Mouse (Mus musculus) lung, adult 2 months (tissue): ENCODE data around the gene Ostf1. TPM values are rescaled to one million over a fixed set of nuclear protein-coding genes. Genes with fewer than 3 reads are reported as not detected.

Experiments
- DNase-seq: peaks from one replicate; pipeline ENCODE4 v3.0.0; 2022
- H3K4me1 ChIP-seq: fragments of 200-500 bp; 2 replicates; pipeline ENCODE4 v1.6.1; 2011; ENCODE audit warnings: low read length; ENCODE audit not compliant: control insufficient read depth, insufficient read depth
- H3K4me3 ChIP-seq: fragments of 200-500 bp; replicated peaks from 2 replicates; pipeline ENCODE3; 2011; ENCODE audit warnings: low read depth, mild to moderate bottlenecking, control low read depth, low read length; ENCODE audit errors: extremely low read depth
- CTCF ChIP-seq: fragments of 200-500 bp; IDR thresholded peaks from 2 replicates; pipeline ENCODE4 v1.5.1; 2011; ENCODE audit warnings: mild to moderate bottlenecking, low read length, control low read depth; ENCODE audit not compliant: insufficient read depth
- POLR2A ChIP-seq: fragments of 200-500 bp; IDR thresholded peaks from 2 replicates; pipeline ENCODE4 v1.6.1; 2011; ENCODE audit warnings: low read depth, mild to moderate bottlenecking, control low read depth, low read length, borderline replicate concordance; ENCODE audit errors: extremely low read depth
- WGBS: fragments of 180-500 bp; shearing (Covaris S2); methylation state at CpG from one replicate; pipeline ENCODE4 v1.1.7; 2018; 5-methylcytosine and 5-hydroxymethylcytosine counted together
- polyA plus RNA-seq: library from polyadenylated mRNA; depleted of rRNA; stranded (reverse); fragments of >200 nt; gene quantifications from 2 replicates; pipeline ENCODE4 v1.2.3, GENCODE M21; 2012

Gene Ostf1
- polyA plus RNA-seq, 1 experiment = 79.7 TPM

DNA sequence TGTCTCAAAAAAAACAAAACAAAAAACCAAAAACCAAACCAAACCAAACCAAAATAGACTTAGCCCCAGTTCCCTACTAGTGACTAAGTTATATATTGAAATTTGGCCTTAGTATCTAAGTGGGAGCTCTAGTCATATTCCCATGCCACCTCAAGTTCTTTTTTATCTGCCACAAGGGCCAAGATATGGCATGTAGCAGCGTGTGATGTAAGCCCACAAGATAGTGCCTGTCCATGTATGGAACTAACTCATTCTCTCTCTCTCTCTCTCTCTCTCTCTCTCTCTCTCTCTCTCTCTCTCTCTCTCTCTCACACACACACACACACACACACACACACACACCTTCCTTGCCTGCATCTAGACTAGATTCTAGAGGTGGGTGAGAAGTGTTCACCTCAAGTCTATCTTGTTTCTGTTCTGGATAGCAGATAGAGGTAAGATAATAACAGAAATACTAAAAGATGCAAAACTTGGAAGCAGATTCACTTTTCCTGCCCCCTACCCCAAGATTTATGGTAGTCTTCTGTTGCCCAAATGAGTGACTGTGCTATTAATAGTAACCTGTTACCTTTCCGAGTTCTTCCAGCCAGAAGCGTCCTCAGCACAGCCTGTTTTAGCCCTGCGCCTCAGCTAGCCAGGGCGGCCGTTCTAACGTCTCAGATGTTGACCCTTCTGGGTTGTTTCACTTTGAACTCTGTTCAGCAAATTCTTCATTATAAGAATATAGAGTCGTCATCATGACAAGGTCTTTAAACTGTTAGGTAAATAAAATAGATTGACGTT, 16.3 kb upstream of the Ostf1 start:
- no peak for TF ChIP-seq CTCF
- no peak for TF ChIP-seq POLR2A
- 72% methylated on average over 9 of the region's 9 CpGs for whole genome bisulfite sequencing
- Histone ChIP-seq H3K4me3 (no peak overlapping the region), H3K4me1 (no peaks in the 10 kb centered on the region)
- no peak for DNase-seq

DNA sequence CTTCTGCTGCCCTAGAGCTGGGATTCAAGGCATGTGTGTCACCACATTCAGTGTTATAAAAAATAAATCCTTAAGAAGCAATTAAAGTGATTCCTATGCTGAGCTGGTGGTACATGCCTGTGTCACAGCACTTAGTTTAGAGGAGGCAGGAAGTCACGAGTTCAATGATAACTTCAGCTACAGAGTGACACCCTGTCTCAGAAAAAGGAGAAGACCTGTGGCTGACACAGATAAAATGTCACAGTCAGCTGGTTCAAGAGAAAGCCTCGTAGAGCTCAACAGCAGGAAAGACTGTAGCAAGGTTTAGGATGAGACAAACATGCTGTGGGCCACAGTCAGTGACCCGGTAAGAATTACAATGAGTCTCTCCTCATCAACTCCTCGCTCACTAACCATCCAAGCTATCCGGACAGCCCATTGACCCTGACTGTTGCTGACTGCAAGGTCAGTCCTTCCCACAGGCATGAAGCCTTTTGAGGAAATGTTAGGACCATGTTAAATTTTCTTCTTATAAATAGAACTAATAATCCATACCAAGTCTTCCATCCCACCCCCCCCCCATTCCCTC, 15.3 kb upstream of the Ostf1 start:
- Histone ChIP-seq H3K4me1 (no peaks in the 10 kb centered on the region), H3K4me3 (no peak overlapping the region)
- no peak for TF ChIP-seq CTCF
- no peak for TF ChIP-seq POLR2A
- no peak for DNase-seq
- 74% methylated on average over 5 of the region's 5 CpGs for WGBS

- DNase-seq = no peak
- 61% methylated on average over 3 of the region's 3 CpGs for WGBS
Observed at GRCm38 (mm10) chr19:18646397-18646796, 14.8 kb upstream of the Ostf1 start.

DNA sequence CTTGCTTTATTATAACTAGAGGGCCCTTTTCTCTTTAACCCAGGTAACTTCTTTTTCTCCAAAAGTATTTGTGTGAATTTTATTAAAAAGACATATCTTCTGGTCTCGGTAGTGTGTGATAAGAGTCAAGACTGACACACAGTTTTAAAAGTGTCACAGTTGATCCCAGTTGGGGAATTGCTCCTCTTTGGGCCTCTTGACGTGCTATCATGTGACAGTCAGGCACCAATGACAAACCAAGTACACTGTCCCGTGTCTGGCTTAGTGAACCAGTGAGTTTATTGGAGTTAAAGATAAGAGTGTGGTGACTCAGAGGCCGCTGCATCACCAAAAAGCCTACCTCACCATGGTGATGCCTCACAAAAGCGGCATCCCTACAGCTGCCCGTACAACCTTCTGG, 12.5 kb upstream of the Ostf1 start:
- DNase-seq = no peak
- Histone ChIP-seq H3K4me1 (no peaks in the 10 kb centered on the region), H3K4me3 (no peak overlapping the region)
- 85% methylated on average over 6 of the region's 6 CpGs for WGBS
- TF ChIP-seq CTCF (no peak), POLR2A (no peak)

More at GRCm38 (mm10) chr19:18646397-18646796, 14.8 kb upstream of the Ostf1 start:
- H3K4me3 ChIP-seq = no peak overlapping the region
- TF ChIP-seq POLR2A (no peak), CTCF (no peak)
- H3K4me1 ChIP-seq = no peaks in the 10 kb centered on the region

DNA sequence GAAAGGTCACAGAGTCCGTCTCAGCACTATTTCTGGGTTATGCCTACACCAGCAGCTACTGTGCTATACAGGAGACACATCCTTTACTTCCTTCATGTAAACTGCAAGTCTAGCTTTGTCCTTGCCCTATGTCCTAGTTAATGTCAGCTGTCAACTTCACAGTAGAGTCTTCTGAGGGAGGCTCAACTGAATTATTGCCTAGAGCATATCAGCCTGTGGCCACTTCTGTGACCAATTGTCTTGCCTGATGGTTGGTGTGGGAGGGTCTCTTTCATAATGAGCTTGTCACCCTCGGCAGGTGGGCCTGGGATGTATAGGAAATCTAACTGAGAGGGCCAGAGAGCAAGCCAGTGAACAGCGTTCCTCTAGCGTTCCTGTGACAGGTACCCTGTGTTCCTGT, 11.8 kb upstream of the Ostf1 start:
- no peaks in the 10 kb centered on the region for H3K4me1 ChIP-seq
- 74% methylated on average over 4 of the region's 4 CpGs for WGBS
- no peak overlapping the region for H3K4me3 ChIP-seq
- TF ChIP-seq POLR2A = no peak
- no peak for TF ChIP-seq CTCF
- DNase-seq = no peak

DNA sequence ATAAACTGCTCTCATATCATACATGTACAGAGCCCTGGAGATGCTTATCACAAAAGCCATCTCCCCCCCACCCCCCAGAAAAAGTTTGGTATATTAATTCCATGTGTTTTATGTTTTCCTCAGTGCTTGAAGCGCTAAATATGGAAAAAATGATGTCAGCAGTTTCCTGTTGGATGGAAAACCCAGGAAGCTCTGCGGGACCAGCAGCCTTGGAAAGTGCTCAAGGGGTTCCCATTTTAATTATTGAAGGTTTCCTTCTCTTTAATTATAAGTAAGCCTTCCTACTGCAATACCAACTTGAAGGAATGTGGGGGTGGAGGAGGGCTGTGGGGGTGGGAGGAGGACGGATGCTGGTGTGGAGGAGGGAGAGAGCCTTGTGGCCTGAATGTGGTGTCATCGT, 9.4 kb upstream of the Ostf1 start:
- WGBS = 53% methylated on average over 4 of the region's 4 CpGs
- TF ChIP-seq POLR2A (no peak), CTCF (no peak)
- no peak for DNase-seq
- Histone ChIP-seq H3K4me3 (no peak overlapping the region), H3K4me1 (no peaks in the 10 kb centered on the region)

DNA sequence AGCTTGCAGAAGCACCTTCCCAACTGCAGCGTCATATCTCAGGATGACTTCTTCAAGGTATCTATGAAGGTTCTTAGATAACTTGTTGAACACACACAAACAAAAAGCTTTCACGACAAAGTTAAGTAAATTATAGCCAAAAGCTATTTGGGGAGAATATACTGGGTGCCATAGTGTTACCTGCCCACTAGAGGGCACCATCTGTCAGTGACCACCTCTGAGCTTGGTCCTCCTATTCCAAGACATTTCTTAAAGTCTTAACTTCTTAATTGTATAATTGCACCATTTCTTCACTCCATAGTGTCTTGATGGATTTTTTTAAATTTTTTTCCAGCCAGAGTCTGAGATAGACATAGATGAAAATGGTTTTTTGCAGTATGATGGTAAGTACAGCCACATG, 7.9 kb upstream of the Ostf1 start:
- Histone ChIP-seq H3K4me1 (no peaks in the 10 kb centered on the region), H3K4me3 (no peak overlapping the region)
- TF ChIP-seq POLR2A (no peak), CTCF (peak; percentile 53; the same call in 1 of the 2 replicates)
- WGBS = 35% methylated on average over 2 of the region's 2 CpGs
- DNase-seq = no peak

DNA sequence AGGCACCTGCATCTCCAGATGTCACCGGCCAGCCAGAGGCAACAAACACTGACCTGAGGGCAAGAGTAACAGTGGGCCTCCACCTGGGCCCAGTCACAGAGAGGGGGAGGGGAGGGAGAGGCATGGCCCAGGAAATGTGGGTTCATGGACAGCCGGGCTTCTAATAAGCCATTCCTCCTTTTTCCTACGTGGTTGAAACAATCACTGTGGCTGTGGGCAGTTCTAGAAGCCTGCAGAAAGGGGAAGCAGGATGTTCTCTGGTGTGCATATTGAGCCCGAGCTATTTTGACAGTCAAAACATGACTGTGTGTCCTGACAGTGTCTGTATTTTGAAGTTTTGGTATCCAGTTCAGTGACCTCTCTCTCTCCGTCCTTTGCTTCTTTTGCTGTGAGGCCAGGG, 7.3 kb upstream of the Ostf1 start:
- Histone ChIP-seq H3K4me3 (no peak overlapping the region), H3K4me1 (no peaks in the 10 kb centered on the region)
- 49% methylated on average over 5 of the region's 5 CpGs for WGBS
- no peak for DNase-seq
- no peak for TF ChIP-seq CTCF
- TF ChIP-seq POLR2A = no peak

GRCm38 (mm10) chr19:18637954-18638353, 6.3 kb upstream of the Ostf1 start:
- H3K4me3 ChIP-seq = no peak overlapping the region
- WGBS = 85% methylated on average over 5 of the region's 5 CpGs
- TF ChIP-seq CTCF = no peak
- TF ChIP-seq POLR2A = no peak
- DNase-seq = no peak
- no peaks in the 10 kb centered on the region for H3K4me1 ChIP-seq
